Mouse (Mus musculus) megakaryocyte, adult 5-6 weeks (primary cell): ENCODE measurements around the gene Khnyn. TPM values are rescaled to one million over a fixed set of nuclear protein-coding genes. Genes with fewer than 3 reads are reported as not detected.

Experiments used
- ATAC-seq: 2 replicates; pipeline ENCODE4 v1.8.0; 2016; ENCODE audit warnings: mild to moderate bottlenecking, inconsistent platforms; ENCODE audit not compliant: poor library complexity, severe bottlenecking
- total RNA-seq, 2 experiments: library from RNA; stranded (forward) in 1 of 2; stranded (reverse) in 1 of 2; fragments of 153-499, 151-499 nt in 1 of 2; fragments of 221-1000, 200-1000 nt in 1 of 2; gene quantifications; 2 replicates each; pipeline versions ENCODE4 v1.2.3 to v1.2.4; 2015 to 2017

Gene Khnyn
- total RNA-seq, 2 experiments from 2014 or later = 9.4 to 37.6 TPM

GRCm38 (mm10) chr14:55905518-55905917 is 20.8 kb downstream of the Khnyn start:
- peak; percentile 74 for ATAC-seq

GRCm38 (mm10) chr14:55913406-55913805 is 28.7 kb downstream of the Khnyn start:
- ATAC-seq = peak; percentile 51

GRCm38 (mm10) chr14:55918240-55919082 is 33.7 kb downstream of the Khnyn start:
- ATAC-seq = peak; percentile 94

GRCm38 (mm10) chr14:55922475-55923232 is 37.9 kb downstream of the Khnyn start:
- ATAC-seq = no peak

GRCm38 (mm10) chr14:55926847-55927246 is 42.1 kb downstream of the Khnyn start:
- peak; percentile 83 for ATAC-seq

- ATAC-seq = no peak
Measured at GRCm38 (mm10) chr14:55929263-55929997, 44.7 kb downstream of the Khnyn start.

DNA sequence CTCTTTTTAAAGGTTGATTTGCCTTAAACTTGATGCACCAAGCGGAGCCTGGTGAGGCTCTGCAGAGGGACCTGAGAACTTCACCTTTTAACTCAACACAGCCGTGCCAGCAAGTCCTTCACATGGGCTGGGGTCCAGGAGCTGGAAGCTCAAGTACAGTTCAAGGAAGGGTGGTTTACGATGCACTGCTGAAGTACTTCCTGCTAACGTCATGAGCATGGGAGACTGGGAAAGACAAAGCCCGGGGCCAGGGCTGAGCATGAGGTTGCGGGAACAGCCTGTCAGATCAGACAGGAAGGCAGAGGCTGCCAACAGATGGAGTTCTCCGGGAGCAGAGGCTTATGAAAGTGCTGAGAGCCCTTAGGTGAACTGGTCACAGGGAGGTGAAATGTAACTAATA is 48.8 kb downstream of the Khnyn start:
- ATAC-seq = no peak

DNA sequence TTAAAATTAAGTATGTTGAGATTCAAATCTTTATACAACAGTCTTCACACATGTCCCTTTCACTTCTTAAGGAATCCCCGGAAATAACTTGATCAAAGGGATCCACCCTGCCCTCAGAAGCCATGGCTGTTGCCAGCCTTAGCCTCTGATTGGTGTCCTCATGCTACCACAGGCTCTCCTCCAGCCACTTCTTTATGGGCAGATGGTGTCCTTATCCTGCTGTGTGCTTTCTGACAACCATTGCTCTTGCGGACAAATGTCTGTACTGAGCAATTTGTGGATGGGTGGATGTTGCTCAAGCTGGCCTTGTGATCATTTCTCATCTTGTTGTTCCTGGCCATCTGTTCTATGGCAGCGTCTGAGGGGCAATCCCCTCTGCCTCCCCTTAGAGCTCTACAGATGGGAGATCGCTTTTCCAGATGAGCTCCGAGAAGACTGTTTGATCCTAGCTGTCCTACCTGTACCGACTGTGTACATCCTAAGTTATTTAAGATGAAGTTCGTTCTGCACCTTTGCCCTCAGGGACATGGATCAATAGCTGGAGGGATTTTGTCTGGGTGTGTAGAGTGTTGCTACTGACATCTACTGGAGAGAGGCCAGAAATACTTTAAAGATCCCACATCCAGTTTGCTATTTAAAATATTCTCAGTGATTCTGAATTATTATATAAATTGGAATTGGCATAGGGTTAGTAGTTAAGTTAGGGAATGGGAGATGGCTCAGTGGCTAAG is 55.5 kb downstream of the Khnyn start:
- ATAC-seq = no peak

GRCm38 (mm10) chr14:55943601-55944000 is 58.9 kb downstream of the Khnyn start:
- ATAC-seq = no peak

DNA sequence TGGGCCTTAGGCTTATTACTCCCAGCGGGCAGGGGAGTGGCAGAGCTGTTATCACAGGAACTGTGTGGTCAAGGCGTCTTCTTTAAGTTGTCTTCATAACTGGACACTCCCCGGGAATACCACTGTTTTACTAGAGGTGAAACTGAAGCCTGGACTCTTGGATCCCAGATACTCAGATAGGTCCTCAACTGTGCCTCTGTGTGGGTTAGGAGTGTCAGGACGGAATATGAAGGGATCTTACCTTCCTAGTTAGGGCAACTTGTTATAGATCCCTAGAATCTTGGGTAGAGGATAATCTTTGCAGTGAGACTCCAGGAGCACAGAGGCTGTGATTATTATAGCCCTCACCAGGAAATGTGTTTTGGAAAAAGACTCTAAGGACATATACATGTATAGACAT is 59.8 kb downstream of the Khnyn start, which contains the start of gene Cma1:
TSS of gene Cma1 (minus strand) at position 101 of the 400 bp plus-strand sequence.
- ATAC-seq = no peak

DNA sequence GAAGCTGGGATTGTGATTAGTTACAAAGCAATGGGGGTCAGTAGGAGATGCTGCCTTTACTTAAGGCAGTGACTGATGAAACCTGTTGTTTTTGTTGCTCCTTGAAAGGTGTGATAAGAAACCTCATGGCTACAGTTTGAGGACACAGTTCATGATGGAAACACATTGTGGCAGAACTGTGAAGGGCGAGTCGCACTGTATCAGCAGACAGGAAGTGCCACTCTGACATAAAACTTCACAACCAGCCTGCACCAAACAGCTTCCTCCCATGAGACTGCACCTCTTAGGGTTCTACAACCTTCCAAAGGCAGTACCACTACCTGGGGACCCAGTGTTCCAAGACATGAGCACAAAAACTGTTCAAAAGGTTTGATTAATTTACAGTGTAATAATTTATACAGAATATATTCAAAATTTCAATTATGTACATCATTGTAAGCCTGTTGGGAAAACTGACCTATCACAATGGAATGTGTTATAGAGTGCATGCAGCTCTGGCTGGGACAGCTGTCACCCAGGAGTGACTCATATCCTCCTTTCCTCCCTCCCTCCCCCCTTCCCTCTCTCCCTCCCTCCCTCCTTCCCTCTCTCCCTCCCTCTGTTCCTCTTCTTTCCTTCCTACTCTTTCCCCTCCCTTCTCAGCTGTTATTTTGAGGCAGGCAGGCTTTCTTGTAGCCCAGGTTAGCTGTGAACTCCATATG is 61.7 kb downstream of the Khnyn start:
- ATAC-seq = peak; percentile 45; the same call in 1 of the 2 replicates

Other genes with a start within 250 kb of the Khnyn start
Only the 30 nearest of the 31 such genes appear.
- gene Gm49378, start 247.1 kb upstream of the Khnyn start, total RNA-seq (2015) = 1.3 and 4.3 TPM in 2 replicates
- gene Gm49378, start 247.1 kb upstream of the Khnyn start, total RNA-seq (2017) = 0.84 and 1.7 TPM in 2 replicates
- 35.3 and 41.1 TPM in 2 replicates for gene Tm9sf1, start 241.1 kb upstream of the Khnyn start, total RNA-seq (2015)
- 50.8 and 53.5 TPM in 2 replicates for gene Tm9sf1, start 241.1 kb upstream of the Khnyn start, total RNA-seq (2017)
- 1.0 and 1.4 TPM in 2 replicates for gene Tssk4, start 234.8 kb upstream of the Khnyn start, total RNA-seq (2015)
- 0.26 and 0.89 TPM in 2 replicates for gene Tssk4, start 234.8 kb upstream of the Khnyn start, total RNA-seq (2017)
- gene Mdp1, start 224.4 kb upstream of the Khnyn start, total RNA-seq (2015) = 30.5 and 34.4 TPM in 2 replicates
- 27.0 and 28.3 TPM in 2 replicates for gene Mdp1, start 224.4 kb upstream of the Khnyn start, total RNA-seq (2017)
- gene Gmpr2, start 213.0 kb upstream of the Khnyn start, total RNA-seq (2015) = 24.0 and 24.8 TPM in 2 replicates
- gene Gmpr2, start 213.0 kb upstream of the Khnyn start, total RNA-seq (2017) = 26.2 and 29.7 TPM in 2 replicates
- gene Nedd8, start 212.8 kb upstream of the Khnyn start, total RNA-seq (2015) = 421 and 452 TPM in 2 replicates
- gene Nedd8, start 212.8 kb upstream of the Khnyn start, total RNA-seq (2017) = 297 and 326 TPM in 2 replicates
- gene Tinf2, start 203.1 kb upstream of the Khnyn start, total RNA-seq (2015) = 24.2 and 27.2 TPM in 2 replicates
- gene Tinf2, start 203.1 kb upstream of the Khnyn start, total RNA-seq (2017) = 25.1 and 39.8 TPM in 2 replicates
- gene Tgm1, start 171.0 kb upstream of the Khnyn start, total RNA-seq (2015) = 1.6 and 1.7 TPM in 2 replicates
- gene Tgm1, start 171.0 kb upstream of the Khnyn start, total RNA-seq (2017) = 1.0 and 2.1 TPM in 2 replicates
- gene Rabggta, start 162.7 kb upstream of the Khnyn start, total RNA-seq (2015) = 10.0 and 12.5 TPM in 2 replicates
- 8.5 and 13.7 TPM in 2 replicates for gene Rabggta, start 162.7 kb upstream of the Khnyn start, total RNA-seq (2017)
- 112 and 121 TPM in 2 replicates for gene Dhrs1, start 139.3 kb upstream of the Khnyn start, total RNA-seq (2015)
- gene Dhrs1, start 139.3 kb upstream of the Khnyn start, total RNA-seq (2017) = 44.1 and 55.0 TPM in 2 replicates
- 10.4 and 12.2 TPM in 2 replicates for gene Nop9, start 139.3 kb upstream of the Khnyn start, total RNA-seq (2015)
- gene Nop9, start 139.3 kb upstream of the Khnyn start, total RNA-seq (2017) = 11.7 and 13.9 TPM in 2 replicates
- gene Cideb, start 126.5 kb upstream of the Khnyn start, total RNA-seq (2015) = 0.27 and 1.5 TPM in 2 replicates
- 0.22 TPM in 1 of 2 replicates, not detected in the other for gene Cideb, start 126.5 kb upstream of the Khnyn start, total RNA-seq (2017)
- 0.16 and 0.21 TPM in 2 replicates for gene Ltb4r2, start 123.5 kb upstream of the Khnyn start, total RNA-seq (2015)
- gene Ltb4r2, start 123.5 kb upstream of the Khnyn start, total RNA-seq (2017) = 0.33 and 0.53 TPM in 2 replicates
- gene Ltb4r1, start 119.0 kb upstream of the Khnyn start, total RNA-seq (2015) = 41.4 and 46.4 TPM in 2 replicates
- gene Ltb4r1, start 119.0 kb upstream of the Khnyn start, total RNA-seq (2017) = 57.4 and 68.0 TPM in 2 replicates
- gene Adcy4, start 100.9 kb upstream of the Khnyn start, total RNA-seq (2015) = not detected in 2 replicates
- 0.15 TPM in 1 of 2 replicates, not detected in the other for gene Adcy4, start 100.9 kb upstream of the Khnyn start, total RNA-seq (2017)
- 79.0 and 82.5 TPM in 2 replicates for gene Ripk3, start 96.1 kb upstream of the Khnyn start, total RNA-seq (2015)
- gene Ripk3, start 96.1 kb upstream of the Khnyn start, total RNA-seq (2017) = 24.2 and 30.0 TPM in 2 replicates
- not detected in 2 replicates for gene Nfatc4, start 61.8 kb upstream of the Khnyn start, total RNA-seq (2015)
- not detected in 2 replicates for gene Nfatc4, start 61.8 kb upstream of the Khnyn start, total RNA-seq (2017)
- gene Nynrin, start 30.9 kb upstream of the Khnyn start, total RNA-seq (2015) = 1.1 and 1.6 TPM in 2 replicates
- 1.4 and 1.5 TPM in 2 replicates for gene Nynrin, start 30.9 kb upstream of the Khnyn start, total RNA-seq (2017)
- 0.40 TPM in 1 of 2 replicates, not detected in the other for gene Cbln3, start 555 bp upstream of the Khnyn start, total RNA-seq (2015)
- 0.44 TPM in 1 of 2 replicates, not detected in the other for gene Cbln3, start 555 bp upstream of the Khnyn start, total RNA-seq (2017)
- 1.9 and 3.0 TPM in 2 replicates for gene Sdr39u1, start 15.3 kb downstream of the Khnyn start, total RNA-seq (2015)
- gene Sdr39u1, start 15.3 kb downstream of the Khnyn start, total RNA-seq (2017) = 0.99 and 2.9 TPM in 2 replicates
- 0.51 and 1.0 TPM in 2 replicates for gene Cma1, start 59.7 kb downstream of the Khnyn start, total RNA-seq (2015)
- gene Cma1, start 59.7 kb downstream of the Khnyn start, total RNA-seq (2017) = 1.8 TPM in 1 of 2 replicates, not detected in the other
- not detected in 2 replicates for gene Cma2, start 66.0 kb downstream of the Khnyn start, total RNA-seq (2015)
- not detected in 2 replicates for gene Cma2, start 66.0 kb downstream of the Khnyn start, total RNA-seq (2017)
- not detected in 2 replicates for gene Mcpt1, start 133.0 kb downstream of the Khnyn start, total RNA-seq (2015)
- not detected in 2 replicates for gene Mcpt1, start 133.0 kb downstream of the Khnyn start, total RNA-seq (2017)
- gene Mcpt9, start 145.5 kb downstream of the Khnyn start, total RNA-seq (2015) = not detected in 2 replicates
- gene Mcpt9, start 145.5 kb downstream of the Khnyn start, total RNA-seq (2017) = not detected in 2 replicates
- not detected in 2 replicates for gene Mcpt2, start 157.1 kb downstream of the Khnyn start, total RNA-seq (2015)
- not detected in 2 replicates for gene Mcpt2, start 157.1 kb downstream of the Khnyn start, total RNA-seq (2017)
- not detected in 2 replicates for gene Mcpt4, start 177.4 kb downstream of the Khnyn start, total RNA-seq (2015)
- not detected in 2 replicates for gene Mcpt4, start 177.4 kb downstream of the Khnyn start, total RNA-seq (2017)
- 641 and 651 TPM in 2 replicates for gene Mcpt8, start 200.3 kb downstream of the Khnyn start, total RNA-seq (2015)
- 298 and 314 TPM in 2 replicates for gene Mcpt8, start 200.3 kb downstream of the Khnyn start, total RNA-seq (2017)
- 302 and 309 TPM in 2 replicates for gene Ctsg, start 217.6 kb downstream of the Khnyn start, total RNA-seq (2015)
- gene Ctsg, start 217.6 kb downstream of the Khnyn start, total RNA-seq (2017) = 280 and 285 TPM in 2 replicates
- gene Gzme, start 235.7 kb downstream of the Khnyn start, total RNA-seq (2015) = not detected in 2 replicates
- gene Gzme, start 235.7 kb downstream of the Khnyn start, total RNA-seq (2017) = not detected in 2 replicates
- gene Gzmd, start 247.7 kb downstream of the Khnyn start, total RNA-seq (2015) = not detected in 2 replicates
- not detected in 2 replicates for gene Gzmd, start 247.7 kb downstream of the Khnyn start, total RNA-seq (2017)